Mouse (Mus musculus) erythroblast, embryonic 14.5 days (primary cell): ENCODE data around the gene Ntf5. TPM values are rescaled to one million over a fixed set of nuclear protein-coding genes. Genes with fewer than 3 reads are reported as not detected.

ENCODE experiments used
- H3K27me3 ChIP-seq: 2 replicates; pipeline ENCODE4 v1.6.1; 2012; ENCODE audit warnings: inconsistent platforms; ENCODE audit not compliant: control insufficient read depth
- H3K36me3 ChIP-seq: 2 replicates; pipeline ENCODE4 v1.6.1; 2012; ENCODE audit warnings: mild to moderate bottlenecking, inconsistent platforms; ENCODE audit not compliant: control insufficient read depth
- H3K4me1 ChIP-seq: 2 replicates; pipeline ENCODE4 v1.6.1; 2012; ENCODE audit warnings: inconsistent platforms; ENCODE audit not compliant: control insufficient read depth
- H3K4me3 ChIP-seq: replicated peaks from 2 replicates; pipeline ENCODE3; 2012; ENCODE audit warnings: moderate library complexity, mild to moderate bottlenecking, inconsistent platforms
- H3K9me3 ChIP-seq: 2 replicates; pipeline ENCODE4 v1.6.1; 2012; ENCODE audit warnings: low read length, inconsistent platforms, mixed read lengths; ENCODE audit not compliant: control insufficient read depth
- GATA1 ChIP-seq: IDR thresholded peaks from 2 replicates; pipeline ENCODE4 v1.6.1; 2012; ENCODE audit warnings: low read length, inconsistent platforms, mixed read lengths
- TAL1 ChIP-seq: IDR thresholded peaks from 3 replicates; pipeline ENCODE4 v1.6.1; 2012; ENCODE audit warnings: low read length, inconsistent platforms, mixed read lengths
- polyA plus RNA-seq: library from polyadenylated mRNA; stranded (reverse); fragments of >175 nt; gene quantifications from 2 replicates; pipeline ENCODE4 v1.2.3, GENCODE M21; 2012

Ntf5 gene
- polyA plus RNA-seq, 1 experiment = not detected

DNA sequence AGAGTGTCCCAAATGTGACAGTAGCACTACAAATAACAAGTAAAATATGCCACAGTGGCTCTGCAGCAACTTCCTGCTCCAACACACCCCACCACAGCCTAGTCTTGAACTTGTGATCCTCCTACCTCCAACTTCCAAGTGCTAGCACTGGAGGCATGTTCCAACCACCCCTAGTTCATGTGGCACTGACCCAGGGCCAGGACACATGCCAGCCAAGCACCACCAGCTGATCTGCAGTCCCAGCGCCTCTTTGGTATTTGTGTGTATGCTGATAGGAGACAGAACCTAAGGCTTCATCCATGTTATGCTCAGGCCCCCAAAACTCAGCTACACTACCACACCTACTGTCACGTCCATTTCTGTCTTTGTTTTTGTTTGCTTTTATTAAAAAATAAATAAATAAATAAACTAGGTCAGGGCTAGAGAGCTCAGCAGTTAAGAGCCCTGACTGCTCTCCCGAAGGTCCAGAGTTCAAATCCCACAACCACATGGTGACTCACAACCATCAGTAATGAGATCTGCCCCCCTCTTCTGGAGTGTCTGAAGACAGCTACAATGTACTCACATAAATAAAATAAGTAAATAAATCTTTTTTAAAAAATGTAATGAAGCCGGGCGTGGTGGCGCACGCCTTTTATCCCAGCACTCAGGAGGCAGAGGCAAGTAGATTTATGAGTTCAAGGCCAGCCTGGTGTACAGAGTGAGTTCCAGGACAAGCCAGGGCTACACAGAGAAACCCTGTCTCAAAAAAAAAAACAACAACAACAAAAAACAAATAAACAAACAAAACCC is 50.7 kb downstream of the Ntf5 start:
- Histone ChIP-seq H3K4me3 (no peak overlapping the region), H3K4me1 (peaks cover 65% of the 10 kb centered on the region), H3K9me3 (no peaks in the 10 kb centered on the region), H3K27me3 (no peaks in the 10 kb centered on the region), H3K36me3 (peaks cover 55% of the 10 kb centered on the region)
- TF ChIP-seq GATA1 (no peak), TAL1 (no peak)

DNA sequence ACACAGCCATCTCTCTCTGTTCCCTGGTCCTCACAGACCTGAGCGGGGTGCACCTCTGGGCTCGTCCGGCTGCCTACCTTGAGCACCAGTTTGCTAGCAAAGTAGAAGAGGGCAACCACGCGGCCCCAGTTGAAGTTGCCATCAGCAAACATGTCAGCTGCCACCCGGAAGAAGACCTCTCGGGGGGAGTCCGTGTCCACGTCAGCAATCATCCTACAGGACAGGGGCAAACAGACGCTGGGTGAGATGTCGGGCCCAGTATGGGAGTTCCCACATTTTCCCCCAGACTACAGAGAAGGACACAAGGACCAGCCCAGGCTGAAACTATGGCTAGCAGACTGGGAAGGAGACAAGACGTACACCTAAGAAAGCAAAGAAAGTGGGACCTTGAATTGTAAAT is 51.6 kb downstream of the Ntf5 start:
- Histone ChIP-seq H3K36me3 (peaks cover 54% of the 10 kb centered on the region), H3K4me3 (peak overlapping the region; percentile 74), H3K9me3 (no peaks in the 10 kb centered on the region), H3K27me3 (no peaks in the 10 kb centered on the region), H3K4me1 (peaks cover 62% of the 10 kb centered on the region)
- TF ChIP-seq GATA1 (no peak), TAL1 (no peak)

DNA sequence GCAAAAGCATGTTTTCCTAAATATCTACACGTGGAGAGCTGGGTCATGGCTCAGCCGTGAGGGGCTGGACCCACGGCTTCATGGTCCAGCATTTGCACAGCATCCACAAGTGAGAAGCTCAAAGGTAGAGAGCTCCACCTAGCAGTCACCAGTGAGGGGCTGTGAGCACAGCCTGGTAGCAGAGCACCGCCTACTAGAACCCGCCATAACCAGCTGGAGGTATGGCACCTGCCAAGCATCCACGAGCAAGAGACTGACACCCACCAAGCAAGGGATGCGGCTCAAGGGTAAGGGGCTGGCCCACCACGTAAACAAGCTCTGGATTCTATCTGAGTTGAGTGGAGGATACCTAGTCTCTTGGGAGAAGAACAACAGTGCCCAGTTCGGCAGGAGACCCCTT is 52.1 kb downstream of the Ntf5 start:
- Histone ChIP-seq H3K27me3 (no peaks in the 10 kb centered on the region), H3K9me3 (no peaks in the 10 kb centered on the region), H3K36me3 (peaks cover 50% of the 10 kb centered on the region), H3K4me1 (peaks cover 58% of the 10 kb centered on the region), H3K4me3 (peak overlapping the region; percentile 74)
- TF ChIP-seq GATA1 (no peak), TAL1 (no peak)

DNA sequence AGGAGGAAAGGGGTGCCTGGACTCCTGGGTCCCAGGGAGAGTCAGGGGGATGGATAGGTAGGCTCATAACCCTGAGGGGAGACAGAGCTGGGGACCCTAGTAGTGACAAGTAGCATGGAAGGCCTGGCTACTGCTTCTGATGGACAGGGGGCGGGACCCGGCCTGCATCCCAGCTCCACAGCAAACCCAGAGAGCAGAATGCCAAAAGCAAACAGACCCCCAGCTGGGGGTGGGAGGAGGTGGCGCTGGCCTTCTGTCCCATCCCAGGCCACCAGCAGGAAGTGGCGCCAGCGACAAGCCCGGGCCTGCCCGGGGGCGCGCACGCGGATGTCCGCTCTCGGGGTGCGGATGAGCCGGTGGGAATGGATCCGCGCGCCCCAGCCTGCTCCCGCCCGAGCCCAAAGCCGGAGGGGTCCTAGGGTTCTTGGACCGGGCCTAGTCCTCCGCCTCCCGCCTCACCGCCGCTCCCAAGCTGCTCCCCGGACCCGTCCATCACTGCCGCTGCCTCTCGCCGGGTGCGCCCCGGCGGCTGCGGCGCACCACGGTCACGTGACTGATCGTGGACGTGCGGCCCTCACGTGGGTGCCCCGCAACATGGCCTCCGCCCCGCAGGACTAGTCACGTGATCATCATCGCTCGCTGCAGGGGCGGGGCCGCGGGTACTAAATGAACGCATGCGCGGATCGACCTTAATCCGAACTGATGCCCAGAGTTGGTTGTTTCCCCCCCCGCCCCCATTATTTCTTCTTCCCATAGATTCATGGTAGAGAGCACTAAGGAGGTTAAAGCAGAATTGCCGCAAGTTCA is 53.0 kb downstream of the Ntf5 start, which contains the start of gene Bax:
Gene Bax, minus strand, starts transcription at position 616 of the 807 bp plus-strand sequence.
- H3K4me1 ChIP-seq = peaks cover 57% of the 10 kb centered on the region
- peaks cover 44% of the 10 kb centered on the region for H3K36me3 ChIP-seq
- no peaks in the 10 kb centered on the region for H3K27me3 ChIP-seq
- TF ChIP-seq TAL1 (no peak), GATA1 (no peak)
- H3K4me3 ChIP-seq = peak within 1 kb of the TSS; percentile 74
- H3K9me3 ChIP-seq = no peaks in the 10 kb centered on the region

Other genes with a start within 250 kb of the Ntf5 start
- gene Slc17a7, start 249.7 kb upstream of the Ntf5 start, polyA plus RNA-seq = 0.02 TPM in 1 of 2 replicates, not detected in the other
- not detected in 2 replicates for gene Gfy, start 234.1 kb upstream of the Ntf5 start, polyA plus RNA-seq
- gene Pth2, start 232.7 kb upstream of the Ntf5 start, polyA plus RNA-seq = not detected in 2 replicates
- 0.05 TPM in 1 of 2 replicates, not detected in the other for gene Ccdc155, start 208.8 kb upstream of the Ntf5 start, polyA plus RNA-seq
- gene Dkkl1, start 201.5 kb upstream of the Ntf5 start, polyA plus RNA-seq = 0.55 and 0.60 TPM in 2 replicates
- gene Tead2, start 197.9 kb upstream of the Ntf5 start, polyA plus RNA-seq = 0.06 and 0.10 TPM in 2 replicates
- 0.70 and 1.2 TPM in 2 replicates for gene Cd37, start 174.6 kb upstream of the Ntf5 start, polyA plus RNA-seq
- not detected in 2 replicates for gene Slc6a16, start 172.6 kb upstream of the Ntf5 start, polyA plus RNA-seq
- not detected in 2 replicates for gene Slc6a21, start 136.2 kb upstream of the Ntf5 start, polyA plus RNA-seq
- 0.02 and 0.04 TPM in 2 replicates for gene Trpm4, start 79.9 kb upstream of the Ntf5 start, polyA plus RNA-seq
- not detected in 2 replicates for gene Hrc, start 78.4 kb upstream of the Ntf5 start, polyA plus RNA-seq
- 0.13 and 0.33 TPM in 2 replicates for gene Ppfia3, start 46.7 kb upstream of the Ntf5 start, polyA plus RNA-seq
- 0.18 TPM in 1 of 2 replicates, not detected in the other for gene Lin7b, start 43.1 kb upstream of the Ntf5 start, polyA plus RNA-seq
- 68.0 and 79.6 TPM in 2 replicates for gene Snrnp70, start 18.0 kb upstream of the Ntf5 start, polyA plus RNA-seq
- not detected in 2 replicates for gene Kcna7, start 8.0 kb upstream of the Ntf5 start, polyA plus RNA-seq
- not detected in 2 replicates for gene Lhb, start 7.1 kb downstream of the Ntf5 start, polyA plus RNA-seq
- 0.09 and 0.12 TPM in 2 replicates for gene Gys1, start 21.1 kb downstream of the Ntf5 start, polyA plus RNA-seq
- gene Ruvbl2, start 24.4 kb downstream of the Ntf5 start, polyA plus RNA-seq = 15.2 and 15.3 TPM in 2 replicates
- gene Ftl1, start 46.2 kb downstream of the Ntf5 start, polyA plus RNA-seq = 3,659 and 3,743 TPM in 2 replicates
- 24.4 and 25.7 TPM in 2 replicates for gene Bax, start 53.2 kb downstream of the Ntf5 start, polyA plus RNA-seq
- 0.03 and 0.08 TPM in 2 replicates for gene Tulp2, start 68.2 kb downstream of the Ntf5 start, polyA plus RNA-seq
- not detected in 2 replicates for gene Gm45808, start 73.1 kb downstream of the Ntf5 start, polyA plus RNA-seq
- gene Dhdh, start 75.1 kb downstream of the Ntf5 start, polyA plus RNA-seq = 0.01 and 0.02 TPM in 2 replicates
- 54.7 and 66.6 TPM in 2 replicates for gene Nucb1, start 96.7 kb downstream of the Ntf5 start, polyA plus RNA-seq
- 543 and 840 TPM in 2 replicates for gene Ppp1r15a, start 112.6 kb downstream of the Ntf5 start, polyA plus RNA-seq
- 0.42 and 1.0 TPM in 2 replicates for gene Plekha4, start 112.6 kb downstream of the Ntf5 start, polyA plus RNA-seq
- gene Hsd17b14, start 141.2 kb downstream of the Ntf5 start, polyA plus RNA-seq = 0.31 and 0.50 TPM in 2 replicates
- 1.1 and 2.6 TPM in 2 replicates for gene Bcat2, start 156.5 kb downstream of the Ntf5 start, polyA plus RNA-seq
- not detected in 2 replicates for gene Fgf21, start 201.8 kb downstream of the Ntf5 start, polyA plus RNA-seq
- gene Fut1, start 203.6 kb downstream of the Ntf5 start, polyA plus RNA-seq = not detected in 2 replicates
- 0.05 TPM in 1 of 2 replicates, not detected in the other for gene Izumo1, start 208.1 kb downstream of the Ntf5 start, polyA plus RNA-seq
- 0.04 and 0.06 TPM in 2 replicates for gene Rasip1, start 213.8 kb downstream of the Ntf5 start, polyA plus RNA-seq
- gene Mamstr, start 226.3 kb downstream of the Ntf5 start, polyA plus RNA-seq = not detected in 2 replicates